Mouse (Mus musculus) limb, embryonic 14.5 days (tissue): ENCODE results near the gene Mast1. TPM values are rescaled to one million over a fixed set of nuclear protein-coding genes. Genes with fewer than 3 reads are reported as not detected.
A peak's percentile ranks its signal among the peaks of the same experiment; 100 is the strongest.

Source experiments
- ATAC-seq: fragments of 200-750 bp; cut with Nextera tagmentation; 2 replicates; pipeline ENCODE4 v1.8.0; 2017; ENCODE audit warnings: low read depth, moderate number of reproducible peaks, moderate TSS enrichment; ENCODE audit not compliant: low FRiP score
- DNase-seq: peaks from one replicate; pipeline ENCODE4 v3.0.0-alpha.2; 2015; ENCODE audit warnings: low spot score
- H3K27ac ChIP-seq: fragments of 300-500 bp; sonication (generic); replicated peaks from 2 replicates; pipeline ENCODE4 v1.5.1; 2014; ENCODE audit warnings: low read depth, mild to moderate bottlenecking, low read length, moderate library complexity, mixed read lengths
- H3K27me3 ChIP-seq: fragments of 300-500 bp; sonication (generic); 2 replicates; pipeline ENCODE4 v1.6.1; 2014; ENCODE audit warnings: low read length, mixed read lengths; ENCODE audit not compliant: control insufficient read depth, insufficient read depth
- H3K36me3 ChIP-seq: fragments of 300-500 bp; sonication (generic); 2 replicates; pipeline ENCODE4 v1.6.1; 2014; ENCODE audit warnings: mild to moderate bottlenecking, low read length, moderate library complexity, mixed read lengths; ENCODE audit not compliant: control insufficient read depth, insufficient read depth
- H3K4me1 ChIP-seq: fragments of 300-500 bp; sonication (generic); 2 replicates; pipeline ENCODE4 v1.6.1; 2014; ENCODE audit warnings: antibody characterized with exemption, low read length, mixed read lengths; ENCODE audit not compliant: control insufficient read depth, insufficient read depth
- H3K4me2 ChIP-seq: fragments of 300-500 bp; sonication (generic); replicated peaks from 2 replicates; pipeline ENCODE4 v1.6.1; 2014; ENCODE audit warnings: low read depth, mild to moderate bottlenecking, low read length, moderate library complexity; ENCODE audit not compliant: severe bottlenecking
- H3K4me3 ChIP-seq: fragments of 300-500 bp; sonication (generic); replicated peaks from 2 replicates; pipeline ENCODE4 v1.5.1; 2014; ENCODE audit warnings: low read length
- H3K9ac ChIP-seq: fragments of 300-500 bp; sonication (generic); 2 replicates; pipeline ENCODE4 v1.6.1; 2014; ENCODE audit warnings: mild to moderate bottlenecking, low read depth, low read length, moderate library complexity; ENCODE audit not compliant: severe bottlenecking
- H3K9me3 ChIP-seq: fragments of 300-500 bp; sonication (generic); 2 replicates; pipeline ENCODE4 v1.6.1; 2016; ENCODE audit warnings: low read length; ENCODE audit not compliant: control insufficient read depth
- POLR2A ChIP-seq: fragments of 200-500 bp; IDR thresholded peaks from 2 replicates; pipeline ENCODE4 v1.8.0; 2012; ENCODE audit warnings: inconsistent platforms, mild to moderate bottlenecking, moderate library complexity, borderline replicate concordance; ENCODE audit not compliant: insufficient read depth, insufficient read length; ENCODE audit errors: extremely low read depth
- WGBS: fragments of 180-500 bp; shearing (Covaris S2); extraction: QIAGEN DNeasy Blood & Tissue Kit; methylation state at CpG from one replicate; pipeline ENCODE4 v1.1.7; 2014; 5-methylcytosine and 5-hydroxymethylcytosine counted together
- polyA plus RNA-seq, 2 experiments: library from polyadenylated mRNA; depleted of rRNA in 1 of 2; stranded (reverse) in 1 of 2; unstranded in 1 of 2; fragments of >200 nt; fragmentation: Nextera tagmentation in 1 of 2; extraction: Ambion mirVana in 1 of 2; gene quantifications; 2 replicates each; pipeline versions ENCODE4 v1.2.1 to v1.2.3; 2012 to 2014

Gene Mast1
- polyA plus RNA-seq, 2 experiments: 0.15 to 0.50 TPM

DNA sequence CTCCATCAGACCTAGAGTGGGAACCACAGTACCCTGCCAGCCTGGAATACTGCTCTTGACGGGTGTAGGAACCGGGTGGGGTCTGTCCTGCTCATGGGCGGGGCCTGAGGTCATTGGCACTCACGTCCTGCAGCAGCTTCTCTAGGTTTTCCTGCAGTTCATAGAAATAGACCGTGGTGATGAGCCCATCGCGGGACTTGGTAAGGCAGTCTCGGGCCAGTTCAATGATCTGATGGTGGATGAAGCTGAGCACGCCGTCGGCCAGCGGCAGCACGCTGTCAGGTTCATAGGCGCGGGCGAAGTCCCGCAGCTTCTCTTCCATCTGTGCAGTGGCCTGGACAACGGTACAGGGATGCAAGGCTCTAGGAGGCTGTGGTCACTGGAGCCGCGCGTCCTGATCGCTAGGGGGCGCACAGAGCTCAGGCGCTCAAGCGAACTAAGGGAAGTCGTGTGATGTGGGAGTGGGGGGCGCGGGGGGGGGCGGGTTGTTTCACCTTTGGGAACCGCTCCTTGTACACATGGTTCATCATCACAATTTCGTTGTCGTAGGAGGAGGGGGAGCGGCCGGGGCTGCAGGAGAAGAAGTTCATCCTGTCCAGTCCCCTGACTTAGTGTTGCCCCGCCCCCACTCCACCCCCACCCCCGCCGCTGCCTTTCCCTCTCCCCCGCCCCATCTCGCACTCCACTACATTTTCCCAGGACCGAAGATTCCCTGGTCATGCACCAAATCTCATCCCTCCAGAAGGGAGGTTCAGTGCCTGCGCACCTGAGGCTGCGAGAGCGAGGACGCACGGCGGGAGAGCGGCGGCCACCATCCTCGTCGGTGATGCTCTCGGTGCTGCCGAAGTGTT lies 8.5 kb downstream of the Mast1 start:
- Histone ChIP-seq H3K9me3 (no peaks in the 10 kb centered on the region), H3K9ac (peak overlapping the region; percentile 28; the same call in 1 of the 2 replicates), H3K36me3 (no peaks in the 10 kb centered on the region), H3K27me3 (peaks cover 23% of the 10 kb centered on the region), H3K4me3 (peak overlapping the region; percentile 35), H3K4me2 (peak overlapping the region; percentile 77), H3K4me1 (no peaks in the 10 kb centered on the region), H3K27ac (no peak overlapping the region)
- WGBS: 4% methylated on average over 46 of the region's 52 CpGs
- TF ChIP-seq POLR2A: no peak
- DNase-seq (peak; percentile 46), ATAC-seq (peak; percentile 82)

DNA sequence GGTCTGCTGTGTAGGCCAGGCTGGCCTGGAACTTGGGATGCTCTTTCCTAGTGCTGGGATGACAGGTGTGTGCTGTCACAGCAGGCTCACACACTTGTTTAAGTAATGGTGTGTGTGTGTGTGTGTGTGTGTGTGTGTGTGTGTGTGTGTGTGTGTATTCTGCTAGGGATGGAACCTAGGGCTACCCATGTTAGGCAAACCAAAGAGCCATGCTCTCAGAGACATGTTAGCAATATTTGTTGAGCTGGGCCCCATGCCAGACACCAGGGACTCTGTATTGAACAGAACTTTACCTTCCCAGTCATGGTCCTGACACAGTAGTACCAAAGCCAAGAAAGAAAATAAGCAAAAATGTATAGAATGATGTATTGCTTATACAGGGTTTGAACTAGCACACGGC lies 9.6 kb downstream of the Mast1 start:
- Histone ChIP-seq H3K27me3 (peaks cover 21% of the 10 kb centered on the region), H3K4me2 (no peak overlapping the region), H3K27ac (no peak overlapping the region), H3K9ac (no peak overlapping the region), H3K4me1 (no peaks in the 10 kb centered on the region), H3K4me3 (no peak overlapping the region), H3K9me3 (no peaks in the 10 kb centered on the region), H3K36me3 (no peaks in the 10 kb centered on the region)
- no peak for TF ChIP-seq POLR2A
- no peak for DNase-seq
- no peak for ATAC-seq
- 83% methylated on average over 1 of the region's 1 CpGs for WGBS

DNA sequence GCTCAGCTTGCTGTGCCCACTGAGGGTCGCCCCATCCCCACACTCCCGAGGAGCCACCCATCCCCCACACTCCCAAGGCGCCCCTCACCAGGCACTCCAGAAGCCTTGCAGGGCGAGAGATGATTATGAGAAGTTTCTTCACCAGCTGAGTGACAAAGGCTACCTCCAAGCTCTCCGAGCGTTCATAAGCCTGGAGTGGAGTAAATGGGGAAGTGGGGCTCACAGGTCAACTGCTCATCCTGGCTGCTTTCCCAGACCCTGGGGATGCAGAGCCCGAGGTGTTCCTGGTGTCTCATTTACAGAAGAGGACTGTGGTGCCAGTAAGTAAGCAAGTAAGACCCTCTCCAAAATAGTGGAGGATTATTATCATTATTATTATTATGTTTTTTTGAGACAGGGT lies 11.6 kb downstream of the Mast1 start:
- H3K4me2 ChIP-seq: no peak overlapping the region
- no peak overlapping the region for H3K4me3 ChIP-seq
- no peaks in the 10 kb centered on the region for H3K9me3 ChIP-seq
- peaks cover 17% of the 10 kb centered on the region for H3K27me3 ChIP-seq
- WGBS: 74% methylated on average over 7 of the region's 7 CpGs
- no peak for DNase-seq
- no peaks in the 10 kb centered on the region for H3K4me1 ChIP-seq
- no peaks in the 10 kb centered on the region for H3K36me3 ChIP-seq
- H3K9ac ChIP-seq: no peak overlapping the region
- H3K27ac ChIP-seq: no peak overlapping the region
- TF ChIP-seq POLR2A: no peak
- no peak for ATAC-seq

DNA sequence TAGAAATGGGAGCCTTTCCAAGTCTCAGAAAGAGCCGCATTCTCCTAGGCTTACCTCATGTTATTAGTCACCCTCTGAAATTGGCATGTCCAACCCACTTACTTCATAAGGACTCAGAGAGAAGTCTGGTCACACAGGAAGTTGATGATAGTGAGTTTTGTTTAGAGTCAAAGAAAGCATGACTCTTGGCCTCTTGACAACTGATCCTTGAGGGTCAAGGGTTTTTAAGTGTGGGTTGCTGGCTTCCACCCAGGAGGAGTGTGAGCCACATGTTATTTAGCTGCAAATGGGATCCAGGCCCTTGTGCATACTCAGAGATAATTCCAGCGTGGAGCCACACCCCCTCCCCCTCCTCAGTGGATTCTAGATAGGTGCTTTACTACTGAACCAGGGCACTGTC lies 15.6 kb downstream of the Mast1 start:
- H3K4me3 ChIP-seq: no peak overlapping the region
- no peaks in the 10 kb centered on the region for H3K36me3 ChIP-seq
- no peak overlapping the region for H3K9ac ChIP-seq
- H3K27ac ChIP-seq: no peak overlapping the region
- no peak for TF ChIP-seq POLR2A
- H3K4me2 ChIP-seq: no peak overlapping the region
- 64% methylated on average over 2 of the region's 2 CpGs for WGBS
- no peaks in the 10 kb centered on the region; the same call in 1 of the 2 replicates for H3K27me3 ChIP-seq
- no peak for DNase-seq
- H3K9me3 ChIP-seq: no peaks in the 10 kb centered on the region
- ATAC-seq: no peak
- no peaks in the 10 kb centered on the region for H3K4me1 ChIP-seq

DNA sequence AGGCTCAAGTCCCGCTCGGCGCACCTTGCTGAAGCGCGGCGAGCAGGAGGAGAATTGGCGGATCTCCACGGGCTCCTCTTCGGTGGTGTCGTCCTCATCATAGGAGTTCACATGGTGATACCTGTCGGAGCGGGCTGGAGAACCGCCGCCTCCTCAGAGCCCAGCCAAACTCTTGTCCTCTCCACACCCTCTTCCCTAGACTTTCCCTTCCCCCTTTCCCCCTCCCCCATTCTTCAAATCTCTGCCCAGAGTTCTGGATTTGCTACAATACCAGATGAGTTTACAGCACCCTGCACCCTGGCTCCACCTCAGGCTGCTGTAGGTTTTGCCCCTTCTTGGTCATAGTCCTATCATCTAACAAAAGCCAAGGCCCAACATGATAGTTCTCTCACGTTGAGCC lies 18.5 kb downstream of the Mast1 start:
- Histone ChIP-seq H3K9me3 (no peaks in the 10 kb centered on the region), H3K9ac (no peak overlapping the region), H3K27ac (no peak overlapping the region), H3K4me2 (no peak overlapping the region), H3K4me1 (no peaks in the 10 kb centered on the region), H3K4me3 (no peak overlapping the region), H3K36me3 (no peaks in the 10 kb centered on the region), H3K27me3 (no peaks in the 10 kb centered on the region; the same call in 1 of the 2 replicates)
- DNase-seq: no peak
- WGBS: 91% methylated on average over 15 of the region's 15 CpGs
- no peak for ATAC-seq
- TF ChIP-seq POLR2A: no peak
